Mouse (Mus musculus) megakaryocyte-erythroid progenitor cell, adult 5-6 weeks (primary cell): Measurements from ENCODE around the gene B3gnt9. TPM values are rescaled to one million over a fixed set of nuclear protein-coding genes. Genes with fewer than 3 reads are reported as not detected.
A peak's percentile ranks its signal among the peaks of the same experiment; 100 is the strongest.

ENCODE experiments used
- ATAC-seq: replicated peaks from 2 replicates; pipeline ENCODE4 v1.8.0; 2016; ENCODE audit warnings: mild to moderate bottlenecking, inconsistent platforms; ENCODE audit not compliant: severe bottlenecking, poor library complexity, low FRiP score, low TSS enrichment
- total RNA-seq, 2 experiments: library from RNA; stranded (forward) in 1 of 2; stranded (reverse) in 1 of 2; fragments of 200-1000, 215-1000 nt in 1 of 2; fragments of >200 nt in 1 of 2; fragmentation: Nextera tagmentation in 1 of 2; gene quantifications; 2 replicates each; pipeline ENCODE4 v1.2.3; 2014 to 2017

Gene B3gnt9
- total RNA-seq, 2 experiments from 2014 or later: 2.6 TPM; not detected in 1

- no peak for ATAC-seq
These were observed 29.0 kb downstream of the B3gnt9 start for GRCm38 (mm10) chr8:105225917-105226316.

GRCm38 (mm10) chr8:105225272-105225593 lies 29.7 kb downstream of the B3gnt9 start:
- ATAC-seq: no peak

GRCm38 (mm10) chr8:105224413-105225271 lies 30.3 kb downstream of the B3gnt9 start, which contains the start of gene D230025D16Rik:
D230025D16Rik (plus strand) TSS chr8:105225145.
- ATAC-seq: peak; percentile 90

- ATAC-seq: no peak
These were observed 31.1 kb downstream of the B3gnt9 start for GRCm38 (mm10) chr8:105223850-105224249.

GRCm38 (mm10) chr8:105217926-105218522 lies 36.9 kb downstream of the B3gnt9 start:
- 0 out of 2 replicates have a peak, but pooled peaks have one; percentile 41 for ATAC-seq

GRCm38 (mm10) chr8:105214104-105214503 lies 40.8 kb downstream of the B3gnt9 start:
- no peak for ATAC-seq

GRCm38 (mm10) chr8:105209153-105210110 lies 45.5 kb downstream of the B3gnt9 start:
- ATAC-seq: peak; percentile 82

GRCm38 (mm10) chr8:105207675-105208273 lies 47.2 kb downstream of the B3gnt9 start:
- ATAC-seq: no peak

- no peak for ATAC-seq
These were observed 48.1 kb downstream of the B3gnt9 start for GRCm38 (mm10) chr8:105206766-105207275.

- no peak for ATAC-seq
These were observed 49.2 kb downstream of the B3gnt9 start for GRCm38 (mm10) chr8:105205748-105206147.

Other genes with a start within 250 kb of the B3gnt9 start
- not detected in 2 replicates for gene Ces3a, start 206.6 kb downstream of the B3gnt9 start, total RNA-seq (2014; fragmentation: Nextera tagmentation)
- gene Ces3a, start 206.6 kb downstream of the B3gnt9 start, total RNA-seq (2017): not detected in 2 replicates
- gene Ces3b, start 171.4 kb downstream of the B3gnt9 start, total RNA-seq (2014; fragmentation: Nextera tagmentation): not detected in 2 replicates
- gene Ces3b, start 171.4 kb downstream of the B3gnt9 start, total RNA-seq (2017): not detected in 2 replicates
- not detected in 2 replicates for gene Ces4a, start 123.4 kb downstream of the B3gnt9 start, total RNA-seq (2014; fragmentation: Nextera tagmentation)
- not detected in 2 replicates for gene Ces4a, start 123.4 kb downstream of the B3gnt9 start, total RNA-seq (2017)
- 29.5 and 34.0 TPM in 2 replicates for gene Cbfb, start 84.5 kb downstream of the B3gnt9 start, total RNA-seq (2014; fragmentation: Nextera tagmentation)
- 48.2 and 98.0 TPM in 2 replicates for gene Cbfb, start 84.5 kb downstream of the B3gnt9 start, total RNA-seq (2017)
- 22.9 and 24.2 TPM in 2 replicates for gene D230025D16Rik, start 30.0 kb downstream of the B3gnt9 start, total RNA-seq (2014; fragmentation: Nextera tagmentation)
- 11.3 and 15.1 TPM in 2 replicates for gene D230025D16Rik, start 30.0 kb downstream of the B3gnt9 start, total RNA-seq (2017)
- gene Tradd, start 9.5 kb upstream of the B3gnt9 start, total RNA-seq (2014; fragmentation: Nextera tagmentation): 10.1 and 18.1 TPM in 2 replicates
- gene Tradd, start 9.5 kb upstream of the B3gnt9 start, total RNA-seq (2017): 14.0 and 15.0 TPM in 2 replicates
- 2.4 and 2.7 TPM in 2 replicates for gene Fbxl8, start 9.5 kb upstream of the B3gnt9 start, total RNA-seq (2014; fragmentation: Nextera tagmentation)
- gene Fbxl8, start 9.5 kb upstream of the B3gnt9 start, total RNA-seq (2017): 1.7 and 1.9 TPM in 2 replicates
- gene Hsf4, start 14.6 kb upstream of the B3gnt9 start, total RNA-seq (2014; fragmentation: Nextera tagmentation): not detected in 2 replicates
- gene Hsf4, start 14.6 kb upstream of the B3gnt9 start, total RNA-seq (2017): not detected in 2 replicates
- 0.49 TPM in 1 of 2 replicates, not detected in the other for gene Nol3, start 21.0 kb upstream of the B3gnt9 start, total RNA-seq (2014; fragmentation: Nextera tagmentation)
- 0.04 TPM in 1 of 2 replicates, not detected in the other for gene Nol3, start 21.0 kb upstream of the B3gnt9 start, total RNA-seq (2017)
- 3.2 and 4.9 TPM in 2 replicates for gene 4931428F04Rik, start 34.7 kb upstream of the B3gnt9 start, total RNA-seq (2014; fragmentation: Nextera tagmentation)
- 0.42 and 5.5 TPM in 2 replicates for gene 4931428F04Rik, start 34.7 kb upstream of the B3gnt9 start, total RNA-seq (2017)
- gene Exoc3l, start 40.9 kb upstream of the B3gnt9 start, total RNA-seq (2014; fragmentation: Nextera tagmentation): 0.64 and 7.1 TPM in 2 replicates
- 0.27 TPM in 1 of 2 replicates, not detected in the other for gene Exoc3l, start 40.9 kb upstream of the B3gnt9 start, total RNA-seq (2017)
- gene E2f4, start 42.5 kb upstream of the B3gnt9 start, total RNA-seq (2014; fragmentation: Nextera tagmentation): 385 and 390 TPM in 2 replicates
- 74.9 and 128 TPM in 2 replicates for gene E2f4, start 42.5 kb upstream of the B3gnt9 start, total RNA-seq (2017)
- 1.4 and 7.7 TPM in 2 replicates for gene Elmo3, start 50.4 kb upstream of the B3gnt9 start, total RNA-seq (2014; fragmentation: Nextera tagmentation)
- 0.61 TPM in 1 of 2 replicates, not detected in the other for gene Elmo3, start 50.4 kb upstream of the B3gnt9 start, total RNA-seq (2017)
- 8.3 and 9.8 TPM in 2 replicates for gene Lrrc29, start 71.1 kb upstream of the B3gnt9 start, total RNA-seq (2014; fragmentation: Nextera tagmentation)
- 4.8 TPM in 2 replicates for gene Lrrc29, start 71.1 kb upstream of the B3gnt9 start, total RNA-seq (2017)
- gene Tmem208, start 71.2 kb upstream of the B3gnt9 start, total RNA-seq (2014; fragmentation: Nextera tagmentation): 86.9 and 175 TPM in 2 replicates
- 46.9 and 64.6 TPM in 2 replicates for gene Tmem208, start 71.2 kb upstream of the B3gnt9 start, total RNA-seq (2017)
- gene Fhod1, start 92.8 kb upstream of the B3gnt9 start, total RNA-seq (2014; fragmentation: Nextera tagmentation): 7.0 and 9.1 TPM in 2 replicates
- 0.99 and 8.2 TPM in 2 replicates for gene Fhod1, start 92.8 kb upstream of the B3gnt9 start, total RNA-seq (2017)
- gene Slc9a5, start 93.7 kb upstream of the B3gnt9 start, total RNA-seq (2014; fragmentation: Nextera tagmentation): 0.22 TPM in 1 of 2 replicates, not detected in the other
- 0.04 TPM in 1 of 2 replicates, not detected in the other for gene Slc9a5, start 93.7 kb upstream of the B3gnt9 start, total RNA-seq (2017)
- not detected in 2 replicates for gene Plekhg4, start 118.1 kb upstream of the B3gnt9 start, total RNA-seq (2014; fragmentation: Nextera tagmentation)
- gene Plekhg4, start 118.1 kb upstream of the B3gnt9 start, total RNA-seq (2017): not detected in 2 replicates
- not detected in 2 replicates for gene Kctd19, start 158.3 kb upstream of the B3gnt9 start, total RNA-seq (2014; fragmentation: Nextera tagmentation)
- gene Kctd19, start 158.3 kb upstream of the B3gnt9 start, total RNA-seq (2017): not detected in 2 replicates
- gene Lrrc36, start 158.4 kb upstream of the B3gnt9 start, total RNA-seq (2014; fragmentation: Nextera tagmentation): 0.61 and 1.5 TPM in 2 replicates
- 0.46 TPM in 1 of 2 replicates, not detected in the other for gene Lrrc36, start 158.4 kb upstream of the B3gnt9 start, total RNA-seq (2017)
- 0.45 and 1.4 TPM in 2 replicates for gene Tppp3, start 216.4 kb upstream of the B3gnt9 start, total RNA-seq (2014; fragmentation: Nextera tagmentation)
- gene Tppp3, start 216.4 kb upstream of the B3gnt9 start, total RNA-seq (2017): 1.3 TPM in 1 of 2 replicates, not detected in the other
- 8.4 and 12.8 TPM in 2 replicates for gene Zdhhc1, start 241.7 kb upstream of the B3gnt9 start, total RNA-seq (2014; fragmentation: Nextera tagmentation)
- 2.2 and 3.8 TPM in 2 replicates for gene Zdhhc1, start 241.7 kb upstream of the B3gnt9 start, total RNA-seq (2017)